Mouse (Mus musculus) regulatory T cell (primary cell): ENCODE measurements at regions not wholly inside any gene's neighbourhood (a gene's known extent, or its start where the extent isn't known, plus 50 kb on each side); places are given as distances from the start of the nearest gene placed in this dataset.
"Not testable (repeated sequence)": the region's sequence is repeated elsewhere in the genome, so short reads cannot be mapped to it uniquely, and the experiment has no call there.

Experiments
- in situ Hi-C: fragments of 300-600 bp; cut with MboI, MseI; formaldehyde crosslinking; loops from one replicate; pipeline ENCODE4 v1.15.1; 2025; ENCODE audit warnings: high pct_unique_total_duplicates

DNA sequence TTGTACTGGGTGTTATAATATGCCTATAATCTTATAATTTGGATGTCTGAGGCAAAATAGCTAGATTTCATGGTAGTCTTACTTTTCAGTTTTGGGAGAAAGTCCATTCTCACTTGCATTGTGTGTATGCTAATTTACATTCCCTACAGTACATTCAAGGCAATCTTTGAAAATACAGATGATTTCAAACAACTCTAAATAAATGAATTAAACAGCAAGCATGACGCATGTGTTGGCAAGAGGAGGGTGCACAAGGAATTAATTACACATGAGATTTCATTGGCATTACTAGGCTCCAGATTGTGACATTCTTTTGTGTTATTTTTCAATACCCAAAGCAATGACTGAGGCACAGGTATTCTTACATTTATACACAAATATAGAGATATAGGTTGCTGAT, 495.2 kb upstream of the Cypt12 start:
- in situ Hi-C loops = no loop called here

DNA sequence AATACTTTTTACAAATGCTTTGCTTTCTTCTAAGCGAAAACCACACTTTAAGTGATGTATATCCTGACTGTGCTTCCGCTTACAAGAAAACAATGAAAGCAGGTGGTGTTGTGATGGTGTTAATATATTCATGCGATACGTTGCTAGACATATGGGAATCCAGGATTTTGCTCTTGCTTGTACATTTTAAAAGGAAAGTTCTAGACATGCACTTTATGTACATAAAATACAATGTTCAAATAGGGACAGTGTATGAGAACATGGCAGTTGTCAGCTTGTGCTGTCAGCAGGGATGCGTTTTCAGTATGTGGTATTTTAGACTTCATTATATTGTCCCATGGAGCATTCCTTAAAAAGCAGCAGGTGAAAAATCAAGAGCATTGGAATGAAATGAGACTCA, 487.7 kb upstream of the Cypt12 start:
- in situ Hi-C loops = no loop called here

DNA sequence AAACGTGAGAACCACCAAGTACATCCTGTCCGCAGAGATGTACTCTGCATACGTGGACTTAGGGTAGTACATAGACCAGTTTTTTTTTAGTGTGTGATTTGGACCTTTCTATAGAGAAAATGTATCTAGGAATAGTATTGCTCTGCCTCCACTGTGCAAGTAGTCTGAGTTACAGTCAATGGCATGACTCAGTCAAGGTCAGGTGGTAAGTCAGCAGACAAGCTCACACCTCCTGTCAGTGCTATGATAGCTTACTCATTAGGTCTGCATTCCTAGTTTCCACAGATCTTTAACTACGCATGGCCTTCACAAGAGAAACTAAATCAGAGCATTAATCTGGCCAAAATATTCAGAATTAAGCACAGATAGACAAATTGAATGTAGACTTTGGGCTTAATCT, 486.8 kb upstream of the Cypt12 start:
- in situ Hi-C loops = no loop called here

DNA sequence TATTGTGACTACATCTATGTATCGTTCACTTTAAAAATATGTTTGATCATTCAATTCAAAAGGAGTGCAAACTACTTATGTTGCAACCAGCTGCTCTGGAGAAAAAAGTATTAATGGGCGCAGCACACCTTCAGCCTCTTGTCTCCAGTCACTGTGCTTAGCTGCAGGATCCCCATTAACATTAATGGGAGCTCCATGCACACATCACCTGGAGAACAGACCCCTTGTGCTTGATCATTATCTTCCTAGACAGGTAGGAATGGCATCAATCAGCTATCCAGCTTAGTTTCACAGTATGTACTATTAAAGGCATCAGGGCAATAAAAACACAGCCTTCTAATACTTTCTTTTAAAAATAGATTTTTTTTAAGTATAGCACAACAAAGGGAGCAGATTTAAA, 474.4 kb upstream of the Cypt12 start:
- in situ Hi-C loops = no loop called here

DNA sequence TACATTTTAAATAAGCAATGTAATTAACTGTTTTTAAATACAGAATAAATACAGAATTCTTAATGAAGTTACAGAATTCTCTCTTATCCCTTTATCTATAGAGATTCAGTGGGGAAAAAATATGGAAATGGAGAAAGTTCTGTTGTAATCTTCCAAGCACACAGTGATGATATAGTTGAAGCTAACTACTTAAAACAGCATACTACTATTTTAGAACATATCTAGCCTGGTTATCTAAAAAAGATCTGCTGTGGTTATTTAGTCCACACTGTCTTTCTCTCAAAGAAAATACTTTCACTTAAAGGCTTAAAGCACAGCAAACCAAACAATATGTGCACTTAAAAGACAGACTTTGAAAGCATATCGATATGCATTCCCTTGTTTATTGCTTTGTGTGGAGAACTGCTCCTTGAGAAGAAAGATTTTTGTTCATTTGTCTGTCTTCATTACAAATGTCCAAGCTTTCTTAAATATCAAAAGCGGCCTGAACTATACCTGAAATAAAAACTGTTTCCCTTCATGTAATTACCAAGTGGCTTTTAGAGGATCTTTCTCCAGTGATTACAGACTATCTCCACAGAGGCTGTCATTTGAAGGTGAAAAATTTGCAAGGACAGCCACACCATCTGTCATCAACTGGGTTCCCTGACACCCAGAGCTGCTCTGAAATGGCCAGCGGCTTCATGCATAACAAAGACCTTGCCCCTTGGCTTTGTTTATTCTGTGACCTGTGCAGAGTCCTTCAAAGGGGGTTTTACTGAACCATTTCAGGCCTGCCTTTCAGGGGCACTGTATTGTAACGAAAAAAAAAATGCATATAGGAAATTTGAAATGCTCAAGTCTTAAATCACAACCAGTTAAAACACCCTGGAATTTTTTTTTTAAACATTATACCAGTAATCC, 458.7 kb upstream of the Cypt12 start:
- in situ Hi-C loops = no loop called here

DNA sequence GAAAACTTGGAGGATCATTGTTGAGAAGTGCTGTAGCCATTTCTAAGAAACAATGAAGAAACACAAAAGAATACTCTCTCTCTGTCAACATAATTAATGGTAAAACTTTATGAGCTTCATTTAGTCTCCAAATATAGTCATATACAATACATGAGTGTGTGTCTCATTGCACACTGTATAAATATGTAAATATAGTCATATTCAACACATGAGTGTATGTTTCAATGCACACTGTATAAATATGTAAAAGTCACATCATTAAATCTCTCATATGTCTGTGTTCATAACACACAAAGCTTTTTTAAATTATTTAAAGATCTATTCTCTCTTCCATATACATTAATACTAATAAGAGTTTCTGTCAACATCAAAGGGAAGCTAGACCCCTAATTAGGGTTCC, 457.6 kb upstream of the Cypt12 start:
- in situ Hi-C loops = no loop called here

DNA sequence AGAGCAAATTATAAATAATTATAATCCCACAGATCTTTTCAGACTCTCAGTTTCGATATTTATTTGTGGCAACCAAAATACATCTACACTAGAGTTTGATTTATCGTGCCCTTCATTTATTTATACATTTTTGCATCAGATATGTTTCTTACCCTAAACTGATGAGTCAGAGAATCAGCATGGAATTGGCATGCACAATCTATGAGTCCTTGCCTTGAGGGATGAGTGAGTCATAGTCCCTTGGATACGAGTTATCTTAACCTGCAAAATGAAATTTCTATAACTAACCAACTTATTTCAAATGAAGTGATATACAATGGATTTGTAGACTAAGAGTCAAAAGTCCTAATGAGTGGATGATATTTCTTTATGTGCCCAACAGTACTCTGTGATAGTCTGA, 449.9 kb upstream of the Cypt12 start:
- in situ Hi-C loops = no loop called here

DNA sequence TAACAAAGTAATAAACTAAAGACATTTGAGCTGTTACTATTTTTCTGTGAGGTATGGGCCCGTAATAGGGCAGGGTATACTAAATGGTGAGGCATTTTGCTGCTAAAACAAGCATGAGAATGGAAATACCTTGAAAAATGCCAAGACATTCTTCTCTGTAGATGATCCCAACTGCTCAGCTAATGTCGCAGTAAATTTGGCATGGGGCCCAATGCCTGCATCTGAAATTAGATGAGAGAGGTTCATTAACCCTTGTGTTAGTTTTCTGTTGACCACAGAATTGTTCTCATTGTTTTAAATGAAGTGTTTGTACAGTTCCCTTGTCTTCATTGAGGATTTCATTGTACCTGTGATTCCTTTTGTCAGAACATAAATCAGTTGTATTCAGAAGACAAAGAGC, 446.7 kb upstream of the Cypt12 start:
- in situ Hi-C loops = no loop called here

DNA sequence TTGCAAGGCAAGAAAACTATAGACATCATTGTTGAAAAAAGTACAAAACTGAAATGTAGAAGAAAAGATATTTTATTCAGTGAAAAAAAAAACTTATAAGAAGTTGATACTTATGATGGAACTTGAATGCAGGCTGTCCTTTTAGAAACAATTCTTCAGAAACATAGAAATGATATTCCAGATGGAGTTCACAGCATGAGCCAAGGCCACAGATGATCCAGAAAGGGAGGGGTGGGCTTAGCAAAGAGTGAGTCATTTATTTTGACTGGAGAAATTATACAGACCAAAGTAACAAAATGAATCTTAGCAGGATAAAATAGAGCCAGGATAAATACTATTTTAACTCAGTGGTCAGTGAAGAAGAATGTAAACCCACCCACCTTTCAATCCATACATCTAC, 406.9 kb upstream of the Cypt12 start:
- in situ Hi-C loops = no loop called here

DNA sequence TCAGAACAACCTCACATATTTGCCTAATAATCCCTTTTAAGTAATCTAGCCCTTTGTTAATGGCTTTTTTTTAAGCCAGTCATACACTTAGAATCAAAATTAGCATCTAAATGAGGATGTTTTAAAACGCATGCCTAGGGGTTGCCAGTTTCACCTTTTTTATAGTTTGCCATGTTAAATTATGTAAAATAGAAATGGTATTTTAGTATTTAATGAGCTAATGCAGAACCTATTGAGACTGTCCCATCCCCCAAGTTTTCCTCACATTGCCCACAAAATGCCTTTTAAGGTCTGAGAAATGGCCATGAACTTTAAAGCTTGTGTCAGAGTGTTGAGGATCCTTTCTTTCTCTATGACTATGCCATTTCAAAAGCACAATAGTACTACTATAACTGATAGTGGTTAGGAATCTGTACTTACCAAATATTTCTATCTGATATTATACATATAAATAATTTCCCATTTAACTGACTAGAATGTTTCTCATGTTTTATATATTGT, 400.6 kb upstream of the Cypt12 start:
- in situ Hi-C loops = no loop called here

DNA sequence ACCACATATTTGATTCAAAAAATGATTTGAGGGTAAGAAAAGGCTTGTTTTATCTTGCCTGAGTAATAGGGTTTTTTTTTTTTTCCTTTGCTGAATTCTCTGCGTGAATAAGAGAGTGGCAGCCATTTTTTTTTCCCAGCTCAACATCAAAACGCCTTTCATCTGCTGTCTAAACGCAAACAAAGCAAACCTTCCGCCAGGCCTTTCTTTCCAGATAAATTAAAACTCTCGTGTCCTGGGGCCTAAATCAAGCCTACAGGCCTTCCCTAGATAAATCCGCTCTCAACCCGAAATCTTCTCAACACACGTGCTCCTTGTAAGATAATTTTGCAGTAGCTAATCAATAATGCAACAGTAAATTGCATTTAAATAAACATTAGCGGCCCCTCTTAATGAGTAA, 365.7 kb upstream of the Cypt12 start:
- in situ Hi-C loops = no loop called here

DNA sequence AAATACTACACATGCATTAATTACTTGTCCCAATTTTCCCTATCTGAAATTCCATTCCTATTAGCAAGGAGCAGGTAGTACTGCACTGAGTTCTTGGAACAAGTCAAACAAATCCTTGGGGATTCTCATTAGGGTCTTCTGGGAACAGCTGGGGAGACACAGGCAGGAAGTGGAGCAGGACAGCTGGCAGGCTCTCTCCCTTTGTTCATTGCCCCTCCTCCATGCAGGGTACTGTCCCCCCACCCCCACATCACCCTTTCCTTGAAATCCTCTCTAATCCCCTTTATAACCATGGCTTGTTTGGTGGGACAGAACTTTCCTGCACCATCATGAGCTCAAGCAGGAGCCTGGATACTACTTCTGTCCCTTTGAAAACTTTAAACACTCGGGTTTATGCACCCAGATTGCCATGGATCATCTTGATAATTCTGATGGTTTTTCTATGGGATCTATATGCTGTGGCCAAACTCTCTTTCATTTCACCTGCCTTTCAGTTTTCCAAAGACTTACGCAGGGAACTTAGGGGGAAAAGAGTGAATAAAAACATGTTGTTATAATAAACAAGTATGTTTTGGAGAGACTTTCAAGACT, 358.2 kb upstream of the Cypt12 start:
- in situ Hi-C loops = loop anchor here (10.0 kb wide), 1 partner anchor 715 kb away; no protein-coding TSS in a partner anchor

DNA sequence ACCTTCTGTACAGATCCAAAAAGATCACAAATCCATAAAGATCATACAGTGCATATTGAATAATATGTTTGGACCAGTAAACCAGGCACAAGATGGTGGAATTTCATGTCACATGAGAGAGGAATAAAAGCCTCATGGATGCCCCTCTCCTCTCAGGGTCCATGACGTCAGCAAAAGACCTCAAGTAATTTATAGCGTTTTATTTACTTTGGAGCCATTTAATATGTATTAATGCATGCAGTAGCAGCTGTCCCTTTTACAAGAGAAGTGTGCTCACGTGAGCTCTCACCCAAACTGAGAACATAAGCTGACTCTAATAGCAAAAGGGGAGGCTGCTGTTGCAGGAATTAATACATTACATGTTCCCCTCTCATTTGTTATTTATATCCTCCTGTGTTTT, 355.7 kb upstream of the Cypt12 start:
- in situ Hi-C loops = loop anchor here (10.0 kb wide), 1 partner anchor 718 kb away; no protein-coding TSS in a partner anchor

DNA sequence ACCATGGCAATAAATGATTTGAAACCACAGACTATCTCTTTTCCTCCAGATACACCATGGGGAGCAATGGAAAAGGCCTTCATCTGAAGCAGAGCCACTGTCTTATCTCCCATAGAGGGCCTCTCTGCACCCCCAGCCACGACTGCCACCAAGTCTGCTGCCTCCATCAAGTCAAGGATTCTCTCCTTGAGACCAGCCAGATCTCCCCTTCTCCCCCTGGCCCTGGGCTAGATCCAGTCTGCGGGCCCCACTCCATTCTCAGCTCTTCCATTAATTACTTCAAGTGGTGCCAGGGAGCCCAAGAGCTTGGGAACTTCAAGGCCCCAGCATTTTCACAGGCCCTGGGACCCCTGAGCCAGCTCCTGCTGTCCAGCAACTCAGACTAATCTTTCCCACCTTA, 351.8 kb upstream of the Cypt12 start:
- in situ Hi-C loops = loop anchor here (10.0 kb wide), 1 partner anchor 722 kb away; no protein-coding TSS in a partner anchor

DNA sequence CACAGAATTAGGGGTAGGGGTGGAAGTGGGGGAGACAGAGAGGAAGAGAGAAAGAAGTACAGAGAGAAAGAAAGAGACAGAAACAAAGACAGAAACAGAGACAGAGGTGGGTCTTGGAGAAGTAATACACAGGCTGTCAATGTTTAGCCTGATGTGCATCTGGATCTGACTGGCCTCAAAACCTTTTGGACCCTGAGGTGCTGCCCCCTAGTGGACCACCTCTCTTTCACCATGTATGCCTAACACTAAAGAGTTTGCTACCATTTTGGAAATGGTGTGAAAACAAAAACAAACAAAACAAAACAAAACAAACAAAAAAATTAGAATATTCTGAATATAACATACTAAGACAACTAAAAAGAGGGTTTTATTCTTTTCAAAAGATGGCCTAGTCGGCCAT, 334.7 kb upstream of the Cypt12 start:
- in situ Hi-C loops = no loop called here

DNA sequence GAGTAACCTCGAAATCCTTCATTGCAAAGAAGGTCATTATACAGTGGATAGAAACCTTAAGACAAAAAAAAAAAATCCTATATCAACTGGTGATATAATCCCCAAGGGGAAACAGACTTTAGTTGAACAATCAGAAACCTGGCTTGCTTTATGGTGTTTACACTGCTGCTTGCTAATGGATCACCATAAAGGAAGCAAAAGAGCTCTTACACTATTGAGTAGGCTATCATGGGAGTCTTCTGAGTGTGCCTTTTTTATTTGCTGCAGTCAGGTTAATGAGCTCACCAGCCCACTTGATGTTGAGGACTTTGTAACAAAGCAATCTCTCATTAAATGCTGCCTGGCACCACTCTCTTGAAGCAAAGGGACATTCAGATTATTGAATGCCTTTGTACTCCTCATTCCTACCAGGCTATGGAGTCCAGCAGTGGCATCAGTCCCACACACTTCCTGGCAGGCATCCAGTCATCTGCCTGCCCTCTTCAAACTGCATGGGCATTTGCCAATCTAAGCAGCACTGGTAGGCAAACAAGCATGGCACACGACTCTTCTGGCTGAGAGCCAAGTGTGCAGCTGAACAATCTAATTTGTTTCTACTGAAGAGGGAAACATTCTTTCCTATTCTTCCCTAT, 331.7 kb upstream of the Cypt12 start:
- in situ Hi-C loops = no loop called here

DNA sequence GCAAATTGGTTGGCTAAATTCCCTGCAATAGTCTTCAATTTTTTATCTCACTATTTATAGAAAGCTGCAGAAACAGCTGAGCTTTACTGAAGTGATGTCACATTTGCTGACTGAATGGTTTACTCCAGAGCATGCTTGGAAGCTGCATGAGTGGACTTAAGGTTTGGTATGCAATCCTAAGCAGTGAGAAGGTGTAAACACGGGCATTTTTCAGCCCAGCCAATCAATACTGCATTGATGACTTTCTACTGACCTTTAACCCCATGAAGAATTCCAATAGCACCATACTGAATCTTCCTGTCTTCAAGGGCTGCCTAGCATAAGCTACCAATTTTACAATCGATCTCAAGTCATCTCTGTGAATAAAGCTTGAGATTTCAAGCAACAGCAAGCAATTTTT, 328.7 kb upstream of the Cypt12 start:
- in situ Hi-C loops = no loop called here

DNA sequence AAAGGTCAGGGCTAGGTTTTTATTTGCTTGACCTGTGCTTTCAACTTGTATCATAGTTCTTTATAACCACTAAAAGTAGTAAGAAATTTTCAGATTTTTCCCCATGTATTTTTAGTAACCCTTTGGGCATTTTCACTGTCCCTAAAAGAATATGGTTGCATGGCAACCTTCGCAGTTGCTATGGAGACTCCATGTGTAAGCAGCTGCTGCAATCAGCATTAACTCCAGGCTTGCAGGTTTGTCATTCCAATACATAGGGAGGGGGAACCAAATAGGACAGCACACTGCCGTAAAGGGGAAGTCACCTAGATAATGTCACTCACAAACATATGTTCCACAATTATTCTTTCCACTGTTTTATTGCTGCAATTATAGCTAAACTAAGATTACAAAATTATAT, 328.3 kb upstream of the Cypt12 start:
- in situ Hi-C loops = no loop called here

DNA sequence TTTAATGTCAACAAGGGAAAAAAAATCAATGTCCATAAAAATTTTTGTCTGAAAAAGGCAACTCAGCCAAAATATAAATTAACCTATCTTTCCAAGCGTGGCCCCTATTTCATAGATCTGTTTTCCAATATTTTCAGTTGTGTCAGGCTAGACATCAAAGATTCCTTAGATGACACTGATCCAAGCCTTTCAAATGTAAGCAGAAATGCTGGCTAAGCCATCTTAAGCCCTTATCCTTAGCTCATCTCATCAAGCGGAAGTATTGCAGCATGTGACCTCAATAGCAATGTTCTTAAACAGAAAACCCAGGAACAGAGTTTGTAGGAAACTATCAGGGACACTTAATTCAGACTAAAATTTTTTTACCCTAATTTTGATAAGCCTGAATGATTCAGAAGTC, 327.8 kb upstream of the Cypt12 start:
- in situ Hi-C loops = no loop called here

DNA sequence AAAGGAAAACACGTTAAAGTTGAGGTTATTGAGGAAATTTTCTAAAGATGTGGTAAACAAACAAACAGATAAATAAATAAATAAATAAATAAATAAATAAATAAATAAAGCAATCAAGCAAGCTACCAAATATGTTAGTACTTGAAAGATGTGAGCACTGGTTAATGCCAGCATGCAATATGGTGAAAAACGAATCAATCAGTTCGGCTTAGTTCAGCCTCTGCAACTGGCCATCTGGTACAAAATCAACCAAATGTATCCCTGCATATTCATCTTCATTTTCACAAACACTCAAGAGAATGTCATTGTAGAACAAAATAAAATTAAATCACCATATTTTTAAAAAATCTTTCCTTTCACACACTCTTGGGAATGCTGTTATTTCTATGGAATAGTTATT, 315.7 kb upstream of the Cypt12 start:
- in situ Hi-C loops = no loop called here

DNA sequence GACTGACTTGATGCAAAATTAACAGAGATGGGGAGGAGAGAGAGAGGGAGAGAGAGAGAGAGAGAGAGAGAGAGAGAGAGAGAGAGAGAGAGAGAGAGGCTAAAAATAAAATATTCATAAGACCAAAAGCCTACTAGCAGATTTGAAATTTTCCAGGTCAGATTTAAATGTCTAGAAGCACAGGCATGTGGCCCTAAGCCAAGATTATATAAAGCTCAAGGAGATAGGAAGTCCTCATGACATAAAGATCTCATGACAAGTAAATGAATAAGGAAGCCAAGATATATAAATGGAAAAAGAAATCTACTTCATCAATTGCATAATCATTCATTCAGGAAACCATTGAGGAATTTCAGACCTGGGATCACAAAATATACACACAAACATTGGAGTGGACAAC, 311.9 kb upstream of the Cypt12 start:
- in situ Hi-C loops = no loop called here

DNA sequence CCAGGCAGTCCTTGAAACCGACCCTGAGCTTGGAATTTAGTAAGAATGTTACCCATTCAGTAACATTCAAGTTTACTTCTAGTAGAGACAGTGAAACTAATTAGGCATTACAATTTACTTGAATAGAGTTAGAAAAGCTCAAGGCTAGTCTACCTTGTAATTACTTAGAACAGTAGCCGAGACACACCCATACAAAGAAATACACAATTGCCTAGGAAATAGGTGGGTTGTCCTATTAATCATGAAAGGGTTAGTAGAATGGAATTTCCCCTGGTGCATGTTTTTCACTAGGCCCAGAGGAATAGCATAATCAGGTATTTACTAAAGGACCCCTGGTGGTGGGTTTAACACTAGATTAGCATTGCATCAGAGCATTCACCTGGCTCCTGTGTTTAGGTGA, 288.2 kb upstream of the Cypt12 start:
- in situ Hi-C loops = not testable (repeated sequence)

DNA sequence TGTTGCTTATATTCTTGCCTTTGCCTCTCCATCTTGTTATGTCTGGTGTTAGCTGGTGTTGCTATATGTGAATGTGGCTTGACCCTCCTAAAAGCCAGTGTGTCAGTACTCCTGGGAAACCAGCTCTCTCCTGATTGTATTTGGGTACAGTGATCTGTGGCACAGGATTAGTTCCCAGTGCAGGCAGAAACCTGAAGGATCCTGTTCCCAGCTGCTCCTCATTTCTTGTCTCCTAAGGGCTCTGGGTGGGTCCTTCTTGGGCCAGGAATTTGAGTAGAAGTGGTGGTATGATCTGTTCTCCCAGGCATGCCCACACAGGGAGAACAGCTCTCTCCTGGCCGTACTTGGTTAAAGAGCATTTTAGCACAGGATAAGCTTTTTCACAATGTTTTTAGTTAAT, 286.2 kb upstream of the Cypt12 start:
- in situ Hi-C loops = no loop called here
